Mouse (Mus musculus) midbrain, embryonic 15.5 days (tissue): ENCODE results near the gene Hist1h2bf. TPM values are rescaled to one million over a fixed set of nuclear protein-coding genes. Genes with fewer than 3 reads are reported as not detected.
"Not testable (repeated sequence)": the region's sequence is repeated elsewhere in the genome, so short reads cannot be mapped to it uniquely, and the experiment has no call there.

ENCODE experiments used
- ATAC-seq: fragments of 200-750 bp; cut with Nextera tagmentation; replicated peaks from 2 replicates; pipeline ENCODE4 v1.8.0; 2017; ENCODE audit warnings: moderate TSS enrichment
- H3K27ac ChIP-seq: fragments of 300-500 bp; sonication (generic); 2 replicates; pipeline ENCODE4 v1.5.1; 2015; ENCODE audit warnings: mild to moderate bottlenecking, inconsistent platforms
- H3K27me3 ChIP-seq: fragments of 300-500 bp; sonication (generic); replicated peaks from 2 replicates; pipeline ENCODE4 v1.6.1; 2015; ENCODE audit warnings: inconsistent platforms
- H3K36me3 ChIP-seq: fragments of 300-500 bp; sonication (generic); replicated peaks from 2 replicates; pipeline ENCODE4 v1.6.1; 2015; ENCODE audit warnings: inconsistent platforms
- H3K4me1 ChIP-seq: fragments of 300-500 bp; sonication (generic); 2 replicates; pipeline ENCODE4 v1.6.1; 2015; ENCODE audit warnings: inconsistent platforms
- H3K4me2 ChIP-seq: fragments of 300-500 bp; sonication (generic); 2 replicates; pipeline ENCODE4 v1.6.1; 2015; ENCODE audit warnings: inconsistent platforms, mild to moderate bottlenecking, moderate library complexity
- H3K4me3 ChIP-seq: fragments of 300-500 bp; sonication (generic); 2 replicates; pipeline ENCODE4 v1.5.1; 2015; ENCODE audit warnings: mild to moderate bottlenecking, inconsistent platforms
- H3K9ac ChIP-seq: fragments of 300-500 bp; sonication (generic); 2 replicates; pipeline ENCODE4 v1.6.1; 2015; ENCODE audit warnings: mild to moderate bottlenecking, inconsistent platforms
- H3K9me3 ChIP-seq: fragments of 300-500 bp; sonication (generic); 2 replicates; pipeline ENCODE4 v1.6.1; 2016; ENCODE audit warnings: inconsistent platforms
- WGBS: fragments of 180-500 bp; shearing (Covaris S2); methylation state at CpG from one replicate; pipeline ENCODE4 v1.1.7; 2015; ENCODE audit warnings: mixed read lengths; 5-methylcytosine and 5-hydroxymethylcytosine counted together
- polyA plus RNA-seq: library from polyadenylated mRNA; unstranded; fragments of >200 nt; fragmentation: Nextera tagmentation; extraction: Ambion mirVana; gene quantifications from 2 replicates; pipeline ENCODE4 v1.2.1, GENCODE M21; 2015

The Hist1h2bf gene
- polyA plus RNA-seq, 1 experiment from 2014 or later = 1.5 TPM

DNA sequence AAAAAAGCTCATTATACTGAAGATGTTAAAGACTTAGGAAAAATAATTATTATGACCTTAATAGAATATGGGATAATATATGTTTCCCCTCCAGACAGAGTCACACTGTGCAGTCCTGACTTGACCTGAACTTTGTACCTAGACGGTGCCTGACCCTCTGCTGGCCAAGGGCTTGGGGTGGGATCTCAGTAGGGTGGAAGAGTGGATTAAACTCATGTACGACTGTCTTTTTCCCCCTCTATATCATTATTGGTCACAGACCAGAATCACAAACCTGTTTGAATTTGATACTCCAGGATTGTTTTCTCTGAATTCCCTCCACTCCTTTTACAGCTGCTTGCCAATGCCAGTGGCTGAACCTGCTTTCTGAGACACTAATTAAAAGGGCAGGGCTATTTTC, 13.3 kb downstream of the Hist1h2bf start:
- not testable (repeated sequence) for ATAC-seq, H3K9ac ChIP-seq, H3K27me3 ChIP-seq, H3K27ac ChIP-seq, H3K36me3 ChIP-seq, H3K4me3 ChIP-seq, H3K4me2 ChIP-seq, H3K9me3 ChIP-seq
- peaks cover 15% of the 10 kb centered on the region for H3K4me1 ChIP-seq
- WGBS = 17% methylated on average over 2 of the region's 2 CpGs

GRCm38 (mm10) chr13:23556906-23557305, 17.1 kb downstream of the Hist1h2bf start:
- Histone ChIP-seq H3K9me3 (no peaks in the 10 kb centered on the region), H3K9ac (no peak overlapping the region), H3K27ac (no peak overlapping the region), H3K4me2 (peak overlapping the region; percentile 99; the same call in 1 of the 2 replicates), H3K27me3 (no peaks in the 10 kb centered on the region), H3K4me1 (peaks cover 27% of the 10 kb centered on the region), H3K4me3 (no peak overlapping the region), H3K36me3 (no peaks in the 10 kb centered on the region)
- no peak for ATAC-seq
- 60% methylated on average over 3 of the region's 3 CpGs for WGBS

DNA sequence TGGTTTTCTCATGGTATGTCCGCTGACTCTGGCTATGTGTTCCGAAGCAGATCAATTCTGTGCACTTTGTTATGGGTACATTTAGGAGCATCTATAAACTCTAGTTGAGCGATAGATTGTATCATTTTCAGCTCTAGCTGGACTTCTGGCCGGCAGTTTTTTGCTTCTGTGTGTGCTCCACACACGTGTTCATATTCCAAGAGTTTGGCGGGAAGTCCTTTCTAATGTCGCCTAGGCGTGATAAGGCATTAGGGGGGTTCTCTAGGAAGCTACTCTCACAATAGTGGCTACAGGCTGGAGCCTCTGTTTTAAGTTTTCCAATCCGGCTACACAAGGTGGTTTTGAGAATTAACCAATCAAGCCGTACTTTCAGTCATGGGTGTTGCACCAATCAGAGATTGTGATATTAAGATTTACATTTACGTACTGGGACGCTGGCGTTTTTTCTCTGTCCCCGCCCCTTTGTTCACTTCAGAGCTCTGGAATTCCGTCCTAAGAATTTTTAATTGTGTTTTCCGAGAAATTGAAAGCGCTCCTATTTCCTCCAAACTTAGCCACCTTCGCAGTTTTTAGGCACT, 18.1 kb downstream of the Hist1h2bf start:
- Histone ChIP-seq H3K27ac (peak overlapping the region; percentile 85), H3K4me1 (peaks cover 32% of the 10 kb centered on the region), H3K4me3 (peak overlapping the region; percentile 51), H3K4me2 (peak overlapping the region; percentile 99), H3K9me3 (no peaks in the 10 kb centered on the region), H3K27me3 (no peaks in the 10 kb centered on the region), H3K36me3 (no peaks in the 10 kb centered on the region), H3K9ac (peak overlapping the region; percentile 53)
- peak; percentile 84 for ATAC-seq
- WGBS = under 1% methylated on average over 18 of the region's 18 CpGs

- no peaks in the 10 kb centered on the region for H3K9me3 ChIP-seq
- H3K9ac ChIP-seq = peak overlapping the region; percentile 53
- H3K27ac ChIP-seq = peak overlapping the region; percentile 85
- ATAC-seq = peak; percentile 72
- H3K4me3 ChIP-seq = peak overlapping the region; percentile 51
- peaks cover 34% of the 10 kb centered on the region for H3K4me1 ChIP-seq
- no peaks in the 10 kb centered on the region for H3K27me3 ChIP-seq
- under 1% methylated on average over 54 of the region's 54 CpGs for WGBS
- H3K4me2 ChIP-seq = peak overlapping the region; percentile 99
- no peaks in the 10 kb centered on the region for H3K36me3 ChIP-seq
Measured at GRCm38 (mm10) chr13:23554925-23555838, 18.8 kb downstream of the Hist1h2bf start.

- Histone ChIP-seq H3K27me3 (no peaks in the 10 kb centered on the region), H3K9ac (peak overlapping the region; percentile 53; the same call in 1 of the 2 replicates)
Measured at GRCm38 (mm10) chr13:23554393-23554792, 19.6 kb downstream of the Hist1h2bf start.

GRCm38 (mm10) chr13:23552962-23553361, 21.0 kb downstream of the Hist1h2bf start, which contains the start of gene Hist1h1d:
Gene Hist1h1d, plus strand, starts transcription at chr13:23553262.
- Histone ChIP-seq H3K27ac (peak within 1 kb of the TSS; percentile 85; the same call in 1 of the 2 replicates), H3K9ac (no peak within 1 kb of the TSS), H3K4me1 (peaks cover 34% of the 10 kb centered on the region), H3K9me3 (no peaks in the 10 kb centered on the region), H3K4me2 (peak within 1 kb of the TSS; percentile 99; the same call in 1 of the 2 replicates), H3K4me3 (no peak within 1 kb of the TSS), H3K36me3 (no peaks in the 10 kb centered on the region), H3K27me3 (no peaks in the 10 kb centered on the region)
- ATAC-seq = no peak

More at GRCm38 (mm10) chr13:23554393-23554792, 19.6 kb downstream of the Hist1h2bf start:
- 25% methylated on average over 9 of the region's 9 CpGs for WGBS
- no peak for ATAC-seq
- Histone ChIP-seq H3K9me3 (no peaks in the 10 kb centered on the region), H3K4me2 (peak overlapping the region; percentile 99), H3K4me1 (peaks cover 34% of the 10 kb centered on the region), H3K4me3 (peak overlapping the region; percentile 51), H3K27ac (peak overlapping the region; percentile 85), H3K36me3 (no peaks in the 10 kb centered on the region)

DNA sequence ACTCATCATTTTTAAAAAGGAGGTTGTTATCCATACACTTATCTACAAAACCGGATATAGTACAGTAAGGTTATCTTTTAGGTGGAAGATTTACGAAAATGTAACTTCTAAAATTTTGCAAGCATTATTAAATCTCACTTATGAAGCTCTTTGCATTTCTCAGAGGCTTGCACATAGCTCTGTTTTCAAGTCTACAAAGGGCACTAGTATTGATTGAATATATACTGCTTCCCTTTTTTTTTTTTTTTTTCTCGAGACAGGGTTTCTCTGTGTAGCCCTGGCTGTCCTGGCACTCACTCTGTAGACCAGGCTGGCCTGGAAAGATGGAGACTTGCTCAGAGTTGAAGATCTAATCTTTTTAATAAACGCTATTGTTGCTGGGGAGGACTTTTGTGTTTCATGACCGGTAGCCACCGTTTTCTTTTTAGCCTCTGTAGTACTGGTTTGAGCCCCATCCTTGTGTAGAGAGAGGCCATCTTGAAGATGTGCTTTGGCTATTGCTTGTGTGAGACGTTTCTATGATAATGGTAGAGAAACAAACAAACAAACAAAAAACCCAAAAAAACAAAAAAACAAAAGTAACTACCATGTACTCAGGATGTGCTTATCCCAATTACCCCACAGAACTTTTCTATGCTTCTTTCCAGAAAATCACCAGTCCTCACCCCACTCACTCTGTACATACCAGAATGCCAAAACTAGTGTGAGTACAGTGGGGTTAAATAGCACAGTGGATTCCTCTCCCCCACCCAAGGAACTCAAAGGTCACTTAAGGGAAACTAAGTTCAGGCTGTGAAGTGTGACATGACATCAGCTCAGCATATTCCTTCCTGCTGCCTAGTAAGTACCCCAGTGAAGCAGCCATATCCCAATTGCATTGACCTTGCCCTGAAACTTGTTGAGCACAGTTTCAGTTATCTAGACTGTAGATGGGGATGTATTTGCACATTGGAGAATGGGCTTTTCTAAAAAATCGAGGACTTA, 21.8 kb downstream of the Hist1h2bf start:
- Histone ChIP-seq H3K9ac (no peak overlapping the region), H3K36me3 (no peaks in the 10 kb centered on the region), H3K4me1 (peaks cover 34% of the 10 kb centered on the region), H3K27ac (peak overlapping the region; percentile 81), H3K4me2 (peak overlapping the region; percentile 62), H3K9me3 (no peaks in the 10 kb centered on the region), H3K27me3 (no peaks in the 10 kb centered on the region), H3K4me3 (peak overlapping the region; percentile 42)
- WGBS = 51% methylated on average over 8 of the region's 8 CpGs
- ATAC-seq = no peak

DNA sequence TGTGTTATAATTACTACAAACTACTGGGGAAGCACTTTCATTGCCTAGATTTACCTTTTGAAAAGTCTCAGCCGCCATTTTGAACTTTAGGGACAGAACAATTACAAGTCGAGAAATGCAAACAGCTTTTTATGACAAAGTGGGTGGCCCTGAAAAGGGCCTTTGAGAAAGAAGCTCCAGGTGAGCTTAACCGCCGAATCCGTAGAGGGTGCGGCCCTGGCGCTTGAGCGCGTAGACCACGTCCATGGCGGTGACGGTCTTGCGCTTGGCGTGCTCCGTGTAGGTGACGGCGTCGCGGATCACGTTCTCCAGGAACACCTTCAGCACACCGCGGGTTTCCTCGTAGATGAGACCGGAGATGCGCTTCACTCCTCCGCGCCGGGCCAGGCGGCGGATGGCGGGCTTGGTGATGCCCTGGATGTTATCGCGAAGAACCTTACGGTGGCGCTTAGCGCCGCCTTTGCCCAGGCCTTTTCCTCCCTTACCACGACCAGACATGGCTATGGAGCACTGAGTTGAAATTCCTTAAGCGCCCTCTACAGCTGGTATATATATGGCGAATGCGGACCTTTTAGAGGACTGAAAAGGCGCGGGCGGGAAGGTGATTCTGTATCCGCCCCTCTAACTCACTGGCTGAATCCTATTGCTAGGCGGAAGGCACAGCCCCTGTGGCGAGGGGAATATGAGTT, 22.7 kb downstream of the Hist1h2bf start, which contains the start of gene Hist1h4f:
Gene Hist1h4f (minus strand): TSS at position 503 of the 689 bp plus-strand sequence.
- peak within 1 kb of the TSS; percentile 55 for H3K9ac ChIP-seq
- WGBS = under 1% methylated on average over 47 of the region's 47 CpGs
- peak within 1 kb of the TSS; percentile 62 for H3K4me2 ChIP-seq
- H3K4me1 ChIP-seq = peaks cover 28% of the 10 kb centered on the region
- not testable (repeated sequence) for H3K36me3 ChIP-seq, H3K27me3 ChIP-seq, H3K9me3 ChIP-seq
- peak within 1 kb of the TSS; percentile 81 for H3K27ac ChIP-seq
- H3K4me3 ChIP-seq = peak within 1 kb of the TSS; percentile 42
- ATAC-seq = peak; percentile 91

- no peaks in the 10 kb centered on the region for H3K27me3 ChIP-seq
- peak overlapping the region; percentile 55 for H3K9ac ChIP-seq
- peak overlapping the region; percentile 42 for H3K4me3 ChIP-seq
- peak overlapping the region; percentile 81 for H3K27ac ChIP-seq
- WGBS = 9% methylated on average over 3 of the region's 3 CpGs
- no peaks in the 10 kb centered on the region for H3K9me3 ChIP-seq
- ATAC-seq = no peak
- H3K4me2 ChIP-seq = peak overlapping the region; percentile 62
- H3K4me1 ChIP-seq = peaks cover 28% of the 10 kb centered on the region
- no peaks in the 10 kb centered on the region for H3K36me3 ChIP-seq
Measured at GRCm38 (mm10) chr13:23550761-23551145, 23.2 kb downstream of the Hist1h2bf start.

- Histone ChIP-seq H3K9me3 (no peaks in the 10 kb centered on the region), H3K4me2 (no peak overlapping the region), H3K4me1 (peaks cover 13% of the 10 kb centered on the region), H3K27ac (no peak overlapping the region), H3K9ac (no peak overlapping the region), H3K36me3 (no peaks in the 10 kb centered on the region), H3K4me3 (no peak overlapping the region), H3K27me3 (no peaks in the 10 kb centered on the region)
- 85% methylated on average over 5 of the region's 5 CpGs for WGBS
- no peak for ATAC-seq
Measured at GRCm38 (mm10) chr13:23546694-23547093, 27.3 kb downstream of the Hist1h2bf start.

DNA sequence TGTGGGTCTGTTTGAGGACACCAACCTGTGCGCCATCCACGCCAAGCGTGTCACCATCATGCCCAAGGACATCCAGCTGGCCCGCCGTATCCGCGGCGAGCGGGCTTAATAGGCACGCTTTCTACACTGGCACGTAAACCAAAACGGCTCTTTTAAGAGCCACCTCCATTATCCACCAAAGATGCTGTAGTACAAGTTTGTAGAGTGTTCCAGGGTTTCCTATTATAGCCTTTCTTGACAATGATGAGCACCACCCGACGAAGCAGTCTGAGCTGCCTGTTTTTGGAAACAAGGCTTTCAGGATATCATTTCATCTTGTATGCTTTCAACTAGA, 29.2 kb downstream of the Hist1h2bf start:
- H3K9ac ChIP-seq = 0 out of 2 replicates have a peak overlapping the region, but pooled peaks have one; percentile 37
- not testable (repeated sequence) for H3K4me1 ChIP-seq, H3K9me3 ChIP-seq

More for the DNA sequence above, 29.2 kb downstream of the Hist1h2bf start:
- 0% methylated on average over 14 of the region's 14 CpGs for WGBS
- peak overlapping the region; percentile 91 for H3K27ac ChIP-seq
- peak overlapping the region; percentile 86 for H3K4me2 ChIP-seq
- not testable (repeated sequence) for H3K27me3 ChIP-seq, H3K36me3 ChIP-seq
- ATAC-seq = peak; percentile 56
- peak overlapping the region; percentile 52 for H3K4me3 ChIP-seq
